Mouse (Mus musculus) heart, embryonic 13.5 days (tissue): ENCODE data around the gene Pemt. TPM values are rescaled to one million over a fixed set of nuclear protein-coding genes. Genes with fewer than 3 reads are reported as not detected.
"Not testable (repeated sequence)": the region's sequence is repeated elsewhere in the genome, so short reads cannot be mapped to it uniquely, and the experiment has no call there.

Experiments
- ATAC-seq: fragments of 200-750 bp; cut with Nextera tagmentation; 2 replicates; pipeline ENCODE4 v1.8.0; 2017; ENCODE audit warnings: moderate TSS enrichment; ENCODE audit not compliant: insufficient number of reproducible peaks, low FRiP score, low TSS enrichment; ENCODE audit errors: extremely low read depth
- H3K27ac ChIP-seq: fragments of 300-500 bp; sonication (generic); replicated peaks from 2 replicates; pipeline ENCODE4 v1.5.1; 2015; ENCODE audit warnings: moderate library complexity, mild to moderate bottlenecking, inconsistent platforms
- H3K27me3 ChIP-seq: fragments of 300-500 bp; sonication (generic); replicated peaks from 2 replicates; pipeline ENCODE4 v1.6.1; 2015; ENCODE audit warnings: mild to moderate bottlenecking, inconsistent platforms
- H3K36me3 ChIP-seq: fragments of 300-500 bp; sonication (generic); 2 replicates; pipeline ENCODE4 v1.6.1; 2015; ENCODE audit warnings: mild to moderate bottlenecking, inconsistent platforms
- H3K4me1 ChIP-seq: fragments of 300-500 bp; sonication (generic); 2 replicates; pipeline ENCODE4 v1.6.1; 2015; ENCODE audit warnings: inconsistent platforms
- H3K4me2 ChIP-seq: fragments of 300-500 bp; sonication (generic); 2 replicates; pipeline ENCODE4 v1.6.1; 2015; ENCODE audit warnings: inconsistent platforms, mild to moderate bottlenecking, moderate library complexity
- H3K4me3 ChIP-seq: fragments of 300-500 bp; sonication (generic); 2 replicates; pipeline ENCODE4 v1.5.1; 2015; ENCODE audit warnings: moderate library complexity, mild to moderate bottlenecking, inconsistent platforms
- H3K9ac ChIP-seq: fragments of 300-500 bp; sonication (generic); 2 replicates; pipeline ENCODE4 v1.6.1; 2015; ENCODE audit warnings: inconsistent platforms, mild to moderate bottlenecking, moderate library complexity
- H3K9me3 ChIP-seq: fragments of 300-500 bp; sonication (generic); 2 replicates; pipeline ENCODE4 v1.6.1; 2016; ENCODE audit warnings: inconsistent platforms
- WGBS: fragments of 180-500 bp; shearing (Covaris S2); methylation state at CpG from one replicate; pipeline ENCODE4 v1.1.7; 2015; ENCODE audit warnings: mixed read lengths; 5-methylcytosine and 5-hydroxymethylcytosine counted together
- polyA plus RNA-seq: library from polyadenylated mRNA; unstranded; fragments of >200 nt; fragmentation: Nextera tagmentation; extraction: Ambion mirVana; gene quantifications from 2 replicates; pipeline ENCODE4 v1.2.1, GENCODE M21; 2015

Pemt gene
- polyA plus RNA-seq, 1 experiment from 2014 or later: 12.8 TPM

GRCm38 (mm10) chr11:59947752-59948400 lies 98.4 kb downstream of the Pemt start, which contains the start of gene Med9:
TSS of gene Med9 (plus strand) at chr11:59948206.
- WGBS: 2% methylated on average over 43 of the region's 43 CpGs
- Histone ChIP-seq H3K36me3 (peaks cover 6% of the 10 kb centered on the region; the same call in 1 of the 2 replicates), H3K4me3 (peak within 1 kb of the TSS; percentile 80), H3K9me3 (no peaks in the 10 kb centered on the region), H3K4me2 (peak within 1 kb of the TSS; percentile 90), H3K4me1 (peaks cover 42% of the 10 kb centered on the region), H3K27me3 (no peaks in the 10 kb centered on the region; the same call in 1 of the 2 replicates), H3K27ac (peak within 1 kb of the TSS; percentile 83), H3K9ac (peak within 1 kb of the TSS; percentile 98)
- peak; percentile 55 for ATAC-seq

GRCm38 (mm10) chr11:59944855-59945254 lies 101.4 kb downstream of the Pemt start:
- H3K27ac ChIP-seq, H3K27me3 ChIP-seq, H3K4me3 ChIP-seq, H3K4me2 ChIP-seq, H3K9ac ChIP-seq, H3K36me3 ChIP-seq, ATAC-seq, H3K9me3 ChIP-seq: not testable (repeated sequence)
- WGBS: 82% methylated on average over 10 of the region's 10 CpGs
- peaks cover 26% of the 10 kb centered on the region for H3K4me1 ChIP-seq

GRCm38 (mm10) chr11:59941391-59941790 lies 104.9 kb downstream of the Pemt start:
- Histone ChIP-seq H3K4me1 (peaks cover 7% of the 10 kb centered on the region), H3K9me3 (no peaks in the 10 kb centered on the region), H3K27me3 (no peaks in the 10 kb centered on the region; the same call in 1 of the 2 replicates), H3K4me3 (no peak overlapping the region), H3K9ac (no peak overlapping the region), H3K27ac (no peak overlapping the region), H3K4me2 (no peak overlapping the region), H3K36me3 (no peaks in the 10 kb centered on the region)
- WGBS: 12% methylated on average over 3 of the region's 3 CpGs
- no peak for ATAC-seq

GRCm38 (mm10) chr11:59940645-59941044 lies 105.6 kb downstream of the Pemt start:
- no peak overlapping the region for H3K4me3 ChIP-seq
- H3K27me3 ChIP-seq: no peaks in the 10 kb centered on the region; the same call in 1 of the 2 replicates
- no peak overlapping the region for H3K4me2 ChIP-seq
- H3K36me3 ChIP-seq: no peaks in the 10 kb centered on the region
- no peak overlapping the region for H3K27ac ChIP-seq
- H3K4me1 ChIP-seq: peaks cover 7% of the 10 kb centered on the region
- H3K9ac ChIP-seq: no peak overlapping the region
- H3K9me3 ChIP-seq: no peaks in the 10 kb centered on the region
- ATAC-seq: no peak
- WGBS: 30% methylated on average over 3 of the region's 3 CpGs

GRCm38 (mm10) chr11:59939821-59940220 lies 106.5 kb downstream of the Pemt start:
- Histone ChIP-seq H3K9me3 (no peaks in the 10 kb centered on the region), H3K27ac (no peak overlapping the region), H3K4me1 (peaks cover 7% of the 10 kb centered on the region), H3K4me3 (no peak overlapping the region), H3K9ac (no peak overlapping the region), H3K4me2 (no peak overlapping the region), H3K27me3 (no peaks in the 10 kb centered on the region; the same call in 1 of the 2 replicates), H3K36me3 (no peaks in the 10 kb centered on the region)
- no peak for ATAC-seq
- WGBS: 69% methylated on average over 1 of the region's 1 CpGs

GRCm38 (mm10) chr11:59937615-59938014 lies 108.7 kb downstream of the Pemt start:
- H3K4me3 ChIP-seq: no peak overlapping the region
- no peaks in the 10 kb centered on the region for H3K9me3 ChIP-seq
- 21% methylated on average over 2 of the region's 2 CpGs for WGBS
- H3K9ac ChIP-seq: no peak overlapping the region
- no peak overlapping the region for H3K4me2 ChIP-seq
- H3K36me3 ChIP-seq: no peaks in the 10 kb centered on the region
- H3K27ac ChIP-seq: no peak overlapping the region
- peaks cover 19% of the 10 kb centered on the region for H3K4me1 ChIP-seq
- no peak for ATAC-seq
- no peaks in the 10 kb centered on the region for H3K27me3 ChIP-seq

GRCm38 (mm10) chr11:59937023-59937422 lies 109.3 kb downstream of the Pemt start:
- H3K36me3 ChIP-seq: no peaks in the 10 kb centered on the region
- no peak overlapping the region for H3K27ac ChIP-seq
- H3K4me3 ChIP-seq: no peak overlapping the region
- H3K9ac ChIP-seq: no peak overlapping the region
- 71% methylated on average over 3 of the region's 3 CpGs for WGBS
- no peak overlapping the region for H3K4me2 ChIP-seq
- ATAC-seq: no peak
- H3K4me1 ChIP-seq: peaks cover 21% of the 10 kb centered on the region
- H3K27me3 ChIP-seq: no peaks in the 10 kb centered on the region
- H3K9me3 ChIP-seq: no peaks in the 10 kb centered on the region

- no peaks in the 10 kb centered on the region for H3K27me3 ChIP-seq
- peak overlapping the region; percentile 24; the same call in 1 of the 2 replicates for H3K27ac ChIP-seq
- no peaks in the 10 kb centered on the region for H3K9me3 ChIP-seq
- 0 out of 2 replicates have a peak overlapping the region, but pooled peaks have one; percentile 11 for H3K4me2 ChIP-seq
- H3K4me1 ChIP-seq: peaks cover 27% of the 10 kb centered on the region
- no peaks in the 10 kb centered on the region for H3K36me3 ChIP-seq
- no peak for ATAC-seq
- peak overlapping the region; percentile 62; the same call in 1 of the 2 replicates for H3K9ac ChIP-seq
- 37% methylated on average over 12 of the region's 12 CpGs for WGBS
- H3K4me3 ChIP-seq: no peak overlapping the region
Observed at GRCm38 (mm10) chr11:59933943-59934342, 112.3 kb downstream of the Pemt start.

- Histone ChIP-seq H3K9me3 (no peaks in the 10 kb centered on the region), H3K9ac (no peak overlapping the region; the same call in 1 of the 2 replicates), H3K27me3 (no peaks in the 10 kb centered on the region), H3K36me3 (no peaks in the 10 kb centered on the region), H3K4me2 (no peak overlapping the region), H3K27ac (no peak overlapping the region), H3K4me3 (no peak overlapping the region), H3K4me1 (peaks cover 27% of the 10 kb centered on the region)
- WGBS: 60% methylated on average over 9 of the region's 9 CpGs
- no peak for ATAC-seq
Observed at GRCm38 (mm10) chr11:59932560-59933337, 113.5 kb downstream of the Pemt start.

- no peak overlapping the region for H3K9ac ChIP-seq
- 48% methylated on average over 4 of the region's 4 CpGs for WGBS
- no peak overlapping the region for H3K4me3 ChIP-seq
- H3K4me1 ChIP-seq: peaks cover 27% of the 10 kb centered on the region
- no peaks in the 10 kb centered on the region for H3K36me3 ChIP-seq
- H3K27ac ChIP-seq: no peak overlapping the region
- H3K4me2 ChIP-seq: no peak overlapping the region
- H3K9me3 ChIP-seq: no peaks in the 10 kb centered on the region
- ATAC-seq: no peak
- no peaks in the 10 kb centered on the region; the same call in 1 of the 2 replicates for H3K27me3 ChIP-seq
Observed at GRCm38 (mm10) chr11:59930031-59930430, 116.3 kb downstream of the Pemt start.

GRCm38 (mm10) chr11:59921265-59921664 lies 125.0 kb downstream of the Pemt start:
- H3K36me3 ChIP-seq: no peaks in the 10 kb centered on the region
- H3K27ac ChIP-seq: no peak overlapping the region
- ATAC-seq: no peak
- peak overlapping the region; percentile 9 for H3K4me2 ChIP-seq
- no peaks in the 10 kb centered on the region for H3K9me3 ChIP-seq
- no peaks in the 10 kb centered on the region for H3K27me3 ChIP-seq
- 17% methylated on average over 7 of the region's 7 CpGs for WGBS
- peaks cover 47% of the 10 kb centered on the region for H3K4me1 ChIP-seq
- H3K4me3 ChIP-seq: no peak overlapping the region
- no peak overlapping the region for H3K9ac ChIP-seq
